Mouse (Mus musculus): Measurements from ENCODE around the gene Ifngr1. TPM values are rescaled to one million over a fixed set of nuclear protein-coding genes. Genes with fewer than 3 reads are reported as not detected.

Ifngr1 gene
- polyA plus RNA-seq, 1 experiment from 2014 or later: 77.4 TPM

- WGBS: 40% methylated on average over 1 of the region's 1 CpGs
- H3K27me3 ChIP-seq (replicated peaks): no peaks in the 10 kb centered on the region
- no peak for ATAC-seq (ENCODE audit: insufficient read depth, low FRiP score, low read depth)
These were observed 21.0 kb upstream of the Ifngr1 start for GRCm38 (mm10) chr10:19570716-19571115.

GRCm38 (mm10) chr10:19577571-19577970, 14.2 kb upstream of the Ifngr1 start:
- H3K4me2 ChIP-seq: no peak overlapping the region
- H3K27me3 ChIP-seq (replicated peaks): no peaks in the 10 kb centered on the region
- 88% methylated on average over 3 of the region's 3 CpGs for WGBS
- H3K4me1 ChIP-seq: no peaks in the 10 kb centered on the region
- no peak overlapping the region for H3K9ac ChIP-seq
- H3K36me3 ChIP-seq: no peaks in the 10 kb centered on the region
- no peak for ATAC-seq (ENCODE audit: insufficient read depth, low FRiP score, low read depth)
- no peak overlapping the region for H3K27ac ChIP-seq
- no peak overlapping the region for H3K4me3 ChIP-seq (replicated peaks)
- no peaks in the 10 kb centered on the region for H3K9me3 ChIP-seq

More at GRCm38 (mm10) chr10:19570716-19571115, 21.0 kb upstream of the Ifngr1 start:
- no peaks in the 10 kb centered on the region for H3K36me3 ChIP-seq
- H3K9me3 ChIP-seq: no peaks in the 10 kb centered on the region
- H3K9ac ChIP-seq: no peak overlapping the region
- no peak overlapping the region for H3K4me2 ChIP-seq
- no peaks in the 10 kb centered on the region for H3K4me1 ChIP-seq
- H3K4me3 ChIP-seq (replicated peaks): no peak overlapping the region
- H3K27ac ChIP-seq: no peak overlapping the region

- no peak overlapping the region for H3K4me3 ChIP-seq (replicated peaks)
- H3K27me3 ChIP-seq (replicated peaks): no peaks in the 10 kb centered on the region
- no peaks in the 10 kb centered on the region for H3K9me3 ChIP-seq
- no peaks in the 10 kb centered on the region for H3K36me3 ChIP-seq
- H3K27ac ChIP-seq: no peak overlapping the region
- no peak overlapping the region for H3K4me2 ChIP-seq
- ATAC-seq (ENCODE audit: insufficient read depth, low FRiP score, low read depth): no peak
- WGBS: 64% methylated on average over 6 of the region's 6 CpGs
- no peak overlapping the region for H3K9ac ChIP-seq
- H3K4me1 ChIP-seq: no peaks in the 10 kb centered on the region
These were observed 13.7 kb upstream of the Ifngr1 start for GRCm38 (mm10) chr10:19578001-19578400.

GRCm38 (mm10) chr10:19578409-19578986, 13.3 kb upstream of the Ifngr1 start:
- no peak overlapping the region for H3K27ac ChIP-seq
- 59% methylated on average over 9 of the region's 9 CpGs for WGBS
- H3K4me3 ChIP-seq (replicated peaks): no peak overlapping the region
- no peak overlapping the region for H3K9ac ChIP-seq
- no peaks in the 10 kb centered on the region for H3K9me3 ChIP-seq
- H3K36me3 ChIP-seq: no peaks in the 10 kb centered on the region
- H3K27me3 ChIP-seq (replicated peaks): no peaks in the 10 kb centered on the region
- H3K4me2 ChIP-seq: no peak overlapping the region
- no peaks in the 10 kb centered on the region for H3K4me1 ChIP-seq
- no peak for ATAC-seq (ENCODE audit: insufficient read depth, low FRiP score, low read depth)

- Histone ChIP-seq H3K9ac (no peak overlapping the region), H3K27me3 (replicated peaks) (no peaks in the 10 kb centered on the region), H3K4me3 (replicated peaks) (no peak overlapping the region), H3K4me2 (no peak overlapping the region), H3K36me3 (no peaks in the 10 kb centered on the region), H3K4me1 (no peaks in the 10 kb centered on the region), H3K27ac (no peak overlapping the region), H3K9me3 (no peaks in the 10 kb centered on the region)
- no peak for ATAC-seq (ENCODE audit: insufficient read depth, low FRiP score, low read depth)
- whole genome bisulfite sequencing: 60% methylated on average over 3 of the region's 3 CpGs
These were observed 11.1 kb upstream of the Ifngr1 start for GRCm38 (mm10) chr10:19580660-19581059.

- Histone ChIP-seq H3K27me3 (replicated peaks) (no peaks in the 10 kb centered on the region), H3K27ac (no peak overlapping the region; the same call in 1 of the 2 replicates)
These were observed 9.7 kb upstream of the Ifngr1 start for GRCm38 (mm10) chr10:19581844-19582582.

GRCm38 (mm10) chr10:19582806-19583430, 8.8 kb upstream of the Ifngr1 start:
- peak overlapping the region; percentile 37; the same call in 1 of the 2 replicates for H3K27ac ChIP-seq
- 52% methylated on average over 7 of the region's 7 CpGs for WGBS
- no peak for ATAC-seq (ENCODE audit: insufficient read depth, low FRiP score, low read depth)

More at GRCm38 (mm10) chr10:19581844-19582582, 9.7 kb upstream of the Ifngr1 start:
- Histone ChIP-seq H3K9ac (no peak overlapping the region), H3K9me3 (no peaks in the 10 kb centered on the region), H3K4me2 (no peak overlapping the region), H3K36me3 (no peaks in the 10 kb centered on the region), H3K4me3 (replicated peaks) (no peak overlapping the region), H3K4me1 (no peaks in the 10 kb centered on the region)
- WGBS: 48% methylated on average over 9 of the region's 9 CpGs
- ATAC-seq (ENCODE audit: insufficient read depth, low FRiP score, low read depth): 0 out of 2 replicates have a peak, but pooled peaks have one; percentile 55

GRCm38 (mm10) chr10:19584064-19584463, 7.7 kb upstream of the Ifngr1 start:
- Histone ChIP-seq H3K36me3 (no peaks in the 10 kb centered on the region), H3K4me1 (no peaks in the 10 kb centered on the region), H3K27ac (no peak overlapping the region), H3K4me2 (no peak overlapping the region), H3K9me3 (no peaks in the 10 kb centered on the region), H3K9ac (no peak overlapping the region), H3K4me3 (replicated peaks) (no peak overlapping the region), H3K27me3 (replicated peaks) (no peaks in the 10 kb centered on the region)
- WGBS: 66% methylated on average over 2 of the region's 2 CpGs
- no peak for ATAC-seq (ENCODE audit: insufficient read depth, low FRiP score, low read depth)

More at GRCm38 (mm10) chr10:19582806-19583430, 8.8 kb upstream of the Ifngr1 start:
- H3K27me3 ChIP-seq (replicated peaks): no peaks in the 10 kb centered on the region
- no peak overlapping the region for H3K4me2 ChIP-seq
- no peaks in the 10 kb centered on the region for H3K36me3 ChIP-seq
- H3K9ac ChIP-seq: no peak overlapping the region
- no peaks in the 10 kb centered on the region for H3K4me1 ChIP-seq
- H3K4me3 ChIP-seq (replicated peaks): no peak overlapping the region
- H3K9me3 ChIP-seq: no peaks in the 10 kb centered on the region

- Histone ChIP-seq H3K27me3 (replicated peaks) (no peaks in the 10 kb centered on the region), H3K4me1 (no peaks in the 10 kb centered on the region), H3K9ac (no peak overlapping the region), H3K36me3 (no peaks in the 10 kb centered on the region), H3K4me2 (no peak overlapping the region), H3K4me3 (replicated peaks) (no peak overlapping the region), H3K27ac (no peak overlapping the region), H3K9me3 (no peaks in the 10 kb centered on the region)
- ATAC-seq (ENCODE audit: insufficient read depth, low FRiP score, low read depth): no peak
- 79% methylated on average over 1 of the region's 1 CpGs for WGBS
These were observed 6.9 kb upstream of the Ifngr1 start for GRCm38 (mm10) chr10:19584846-19585245.

GRCm38 (mm10) chr10:19585860-19586259, 5.9 kb upstream of the Ifngr1 start:
- Histone ChIP-seq H3K36me3 (no peaks in the 10 kb centered on the region), H3K27me3 (replicated peaks) (no peaks in the 10 kb centered on the region), H3K4me1 (no peaks in the 10 kb centered on the region), H3K9ac (no peak overlapping the region), H3K4me2 (no peak overlapping the region), H3K27ac (no peak overlapping the region), H3K4me3 (replicated peaks) (no peak overlapping the region), H3K9me3 (no peaks in the 10 kb centered on the region)
- ATAC-seq (ENCODE audit: insufficient read depth, low FRiP score, low read depth): no peak
- WGBS: 82% methylated on average over 5 of the region's 5 CpGs

- H3K4me3 ChIP-seq (replicated peaks): no peak overlapping the region
- no peak overlapping the region for H3K9ac ChIP-seq
- no peaks in the 10 kb centered on the region for H3K36me3 ChIP-seq
- no peaks in the 10 kb centered on the region for H3K27me3 ChIP-seq (replicated peaks)
- no peak for ATAC-seq (ENCODE audit: insufficient read depth, low FRiP score, low read depth)
- no peak overlapping the region for H3K27ac ChIP-seq
- no peaks in the 10 kb centered on the region for H3K9me3 ChIP-seq
- H3K4me1 ChIP-seq: no peaks in the 10 kb centered on the region
- 85% methylated on average over 3 of the region's 3 CpGs for WGBS
- no peak overlapping the region for H3K4me2 ChIP-seq
These were observed 4.5 kb upstream of the Ifngr1 start for GRCm38 (mm10) chr10:19587281-19587680.

GRCm38 (mm10) chr10:19589626-19590025, 2.1 kb upstream of the Ifngr1 start:
- Histone ChIP-seq H3K9me3 (no peaks in the 10 kb centered on the region), H3K27me3 (replicated peaks) (no peaks in the 10 kb centered on the region), H3K4me2 (no peak overlapping the region), H3K4me1 (peaks cover 3% of the 10 kb centered on the region; the same call in 1 of the 2 replicates), H3K4me3 (replicated peaks) (no peak overlapping the region), H3K27ac (no peak overlapping the region), H3K9ac (no peak overlapping the region), H3K36me3 (no peaks in the 10 kb centered on the region)
- 81% methylated on average over 12 of the region's 12 CpGs for WGBS
- ATAC-seq (ENCODE audit: insufficient read depth, low FRiP score, low read depth): no peak

All from stomach, embryonic 15.5 days (tissue).